Mouse (Mus musculus): ENCODE measurements around the gene Lima1.
"Not testable (repeated sequence)": the region's sequence is repeated elsewhere in the genome, so short reads cannot be mapped to it uniquely, and the experiment has no call there.

Lima1 gene

GRCm38 (mm10) chr15:99835191-99835590 lies 40.1 kb downstream of the Lima1 start:
- DNase-seq (ENCODE audit: low read depth, low spot score): no peak

- no peak for DNase-seq (ENCODE audit: low read depth, low spot score)
Measured at GRCm38 (mm10) chr15:99834681-99835080, 40.6 kb downstream of the Lima1 start.

- DNase-seq (ENCODE audit: low read depth, low spot score): no peak
Measured at GRCm38 (mm10) chr15:99833648-99834454, 41.4 kb downstream of the Lima1 start.

DNA sequence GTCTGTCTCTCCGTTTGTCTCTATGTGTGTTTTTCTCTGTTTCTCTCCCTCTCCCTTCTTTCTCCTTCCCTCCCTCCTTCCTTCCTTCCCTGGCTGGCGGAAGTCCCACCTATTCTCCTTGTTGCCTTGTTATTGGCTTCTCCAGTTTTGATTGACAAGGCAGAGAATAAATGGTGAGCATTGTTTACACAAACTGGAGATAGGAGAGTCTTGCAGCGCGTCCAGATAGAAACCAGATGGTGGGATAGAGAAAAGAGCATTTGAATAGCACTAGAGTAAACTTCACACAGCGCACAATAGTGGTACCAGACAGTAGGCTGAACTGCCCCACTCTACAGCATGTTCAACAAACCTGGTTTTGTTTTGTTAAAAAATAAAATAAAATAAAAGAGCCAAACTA lies 43.7 kb downstream of the Lima1 start:
- DNase-seq (ENCODE audit: low read depth, low spot score): peak; percentile 66

DNA sequence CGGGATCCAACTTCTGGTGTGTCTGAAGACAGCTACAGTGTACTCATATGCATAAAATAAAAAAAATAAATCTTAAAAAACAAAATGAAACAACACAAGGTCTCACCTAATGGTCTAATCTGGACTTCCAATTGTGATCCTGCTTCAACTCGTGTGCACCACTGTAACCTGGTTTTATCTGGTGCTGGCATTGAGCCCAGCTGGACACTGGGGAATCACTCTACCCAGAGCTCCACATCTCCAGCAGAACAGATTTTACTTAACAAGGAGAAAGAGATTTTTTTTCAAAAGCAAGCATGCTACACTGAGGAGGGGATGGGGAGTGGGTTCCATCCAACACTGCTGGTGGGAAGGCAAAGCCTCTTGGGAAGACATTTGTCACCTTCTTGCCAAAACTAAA lies 47.2 kb downstream of the Lima1 start:
- DNase-seq (ENCODE audit: low read depth, low spot score): no peak

- DNase-seq (ENCODE audit: low read depth, low spot score): no peak
Measured at GRCm38 (mm10) chr15:99826210-99826888, 48.9 kb downstream of the Lima1 start.

DNA sequence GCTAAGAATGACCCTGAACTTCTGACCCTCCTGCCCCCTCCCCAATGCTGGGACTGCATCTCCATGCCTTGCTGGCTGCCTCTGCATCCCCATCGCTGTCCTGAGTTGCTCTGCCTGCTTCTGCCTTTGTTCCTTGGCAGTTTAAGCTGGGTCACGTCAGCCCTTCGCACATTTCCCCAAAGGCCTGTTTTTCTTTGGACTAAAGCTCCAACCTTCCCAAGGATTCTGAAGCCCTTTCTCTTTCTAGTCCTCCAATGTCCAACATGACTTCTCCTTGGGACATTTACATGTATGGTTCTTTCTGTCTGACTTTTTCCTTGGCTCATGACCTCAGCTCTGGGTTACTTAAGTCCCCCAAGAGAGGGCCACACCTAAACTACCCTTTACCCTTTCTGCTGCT lies 50.0 kb downstream of the Lima1 start:
- no peak for DNase-seq (ENCODE audit: low read depth, low spot score)

GRCm38 (mm10) chr15:99823322-99823898 lies 51.8 kb downstream of the Lima1 start:
- DNase-seq (ENCODE audit: low read depth, low spot score): no peak

DNA sequence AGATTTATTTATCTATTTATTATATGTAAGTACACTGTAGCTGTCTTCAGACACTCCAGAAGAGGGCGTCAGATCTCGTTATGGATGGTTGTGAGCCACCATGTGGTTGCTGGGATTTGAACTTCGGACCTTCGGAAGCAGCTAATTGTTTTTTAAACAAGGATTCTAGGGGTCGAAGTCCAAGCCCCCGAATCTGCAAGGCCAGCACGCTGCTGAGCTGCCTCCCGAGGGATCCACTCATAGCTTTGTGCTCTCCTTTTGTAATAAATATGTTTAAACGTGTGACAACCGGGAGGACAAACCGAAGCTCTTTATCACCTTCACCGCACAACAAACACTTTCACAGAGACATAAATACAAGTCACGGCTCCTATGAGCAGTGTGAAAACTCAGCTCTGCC lies 52.8 kb downstream of the Lima1 start:
- DNase-seq (ENCODE audit: low read depth, low spot score): not testable (repeated sequence)

DNA sequence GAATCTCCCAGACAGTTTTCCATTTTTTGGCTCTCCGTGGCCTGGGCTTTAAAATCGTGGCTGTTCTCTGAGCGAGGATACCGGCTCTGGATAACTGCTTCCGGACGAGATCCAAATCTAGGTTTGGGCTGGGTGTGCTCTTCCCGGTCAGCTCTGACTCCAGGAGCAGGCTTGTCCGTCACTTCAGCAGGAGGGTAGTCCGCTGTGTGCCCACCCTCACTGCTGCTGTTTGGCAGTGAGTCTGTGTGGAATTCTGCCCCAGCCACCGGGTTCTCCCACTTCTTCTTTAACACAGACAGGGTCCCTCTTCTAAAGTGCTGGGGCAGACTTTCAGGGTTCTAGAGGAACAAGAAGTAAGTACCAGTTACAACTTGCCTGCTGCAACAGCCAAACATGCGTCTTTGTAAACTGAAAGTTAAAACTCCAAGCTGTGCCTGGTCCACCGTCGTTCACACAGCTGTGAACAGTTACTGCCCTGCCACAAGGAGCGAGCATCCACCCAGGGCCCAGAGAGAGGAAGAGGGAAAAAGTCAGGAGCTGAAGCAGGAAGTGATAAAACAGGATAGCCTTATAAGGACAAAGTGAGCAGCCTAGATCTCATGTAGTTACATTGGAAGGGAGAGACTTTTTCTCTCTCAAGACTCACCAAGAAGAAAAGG lies 55.5 kb downstream of the Lima1 start:
- peak; percentile 94 for DNase-seq (ENCODE audit: low read depth, low spot score)

GRCm38 (mm10) chr15:99819109-99819440 lies 56.2 kb downstream of the Lima1 start:
- DNase-seq (ENCODE audit: low read depth, low spot score): no peak

GRCm38 (mm10) chr15:99818321-99819108 lies 56.7 kb downstream of the Lima1 start:
- DNase-seq (ENCODE audit: low read depth, low spot score): peak; percentile 97

DNA sequence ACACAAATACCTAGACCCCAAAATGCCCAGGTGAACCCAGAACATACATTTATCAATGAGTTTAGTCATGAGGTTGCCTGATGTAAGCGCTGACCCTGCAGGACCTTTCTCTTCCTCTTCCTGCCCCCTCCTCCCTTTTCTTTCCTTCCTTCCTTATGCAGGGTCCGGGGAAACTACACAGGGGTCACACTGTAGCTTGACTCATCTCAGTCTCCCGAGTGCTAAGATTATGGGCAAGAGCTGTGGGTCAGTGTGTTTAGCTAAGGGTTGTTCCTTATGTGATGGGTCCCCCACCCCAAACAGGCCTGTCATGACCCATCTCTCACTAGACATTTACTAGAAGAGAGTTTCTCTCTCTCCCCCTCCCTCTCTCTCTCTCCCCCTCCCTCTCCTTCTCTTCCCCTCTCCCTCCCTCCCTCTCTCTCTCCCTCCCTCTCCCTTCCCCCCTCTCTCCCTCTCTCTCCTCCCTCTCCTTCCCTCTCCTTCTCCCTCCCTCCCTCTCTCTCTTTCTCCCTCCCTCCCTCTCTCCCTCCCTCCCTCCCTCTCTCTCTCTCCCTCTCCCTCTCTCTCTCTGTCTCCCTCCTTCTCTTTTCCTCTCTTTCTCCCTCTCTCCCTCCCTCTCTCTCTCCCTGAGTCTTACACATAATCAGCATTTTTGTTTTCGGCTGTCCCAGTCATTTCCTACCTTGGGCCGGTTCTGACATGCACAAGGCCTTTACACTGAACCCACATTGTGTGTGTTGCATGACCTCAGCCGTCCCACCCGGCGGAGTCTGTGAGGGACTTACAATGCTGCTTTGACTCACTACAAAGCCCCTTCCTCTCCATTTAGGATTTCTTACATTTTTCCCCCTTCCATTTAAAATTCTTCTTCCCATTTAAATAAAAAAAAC lies 57.7 kb downstream of the Lima1 start:
- peak; percentile 63 for DNase-seq (ENCODE audit: low read depth, low spot score)

- DNase-seq (ENCODE audit: low read depth, low spot score): no peak
Measured at GRCm38 (mm10) chr15:99815999-99816398, 59.3 kb downstream of the Lima1 start.

DNA sequence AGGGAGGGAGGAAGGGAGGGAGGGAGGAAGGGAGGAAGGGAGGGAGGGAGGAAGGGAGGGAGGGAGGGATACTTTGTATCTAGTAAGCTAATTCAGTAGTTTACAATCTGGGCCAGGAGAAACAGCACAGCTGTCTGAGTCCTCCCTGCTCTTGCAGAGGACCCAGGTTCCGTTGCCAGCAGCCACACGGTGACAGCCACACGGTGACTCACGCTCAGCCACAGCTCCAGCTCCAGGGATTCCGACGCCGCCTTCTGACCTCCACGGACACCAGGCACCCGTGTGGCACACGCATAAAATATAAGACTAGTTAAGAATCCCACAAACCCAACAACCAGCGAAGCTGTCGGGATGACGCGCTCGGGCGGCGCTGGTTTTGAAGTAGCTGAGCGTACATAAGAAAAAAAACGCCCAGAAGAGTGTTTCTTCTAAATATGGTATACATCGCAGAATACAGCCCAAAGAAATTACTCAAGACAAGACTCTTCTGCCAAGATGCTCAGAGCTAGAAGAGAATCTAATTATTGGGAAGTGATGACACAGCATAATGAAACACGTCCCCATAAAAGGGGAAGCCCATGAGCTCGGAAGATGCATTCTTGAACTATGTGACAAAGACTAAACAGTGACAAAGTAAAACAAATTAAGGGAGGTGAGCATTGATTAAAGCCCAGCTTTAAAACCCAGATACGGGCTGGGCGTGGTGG lies 60.5 kb downstream of the Lima1 start:
- DNase-seq (ENCODE audit: low read depth, low spot score): no peak

DNA sequence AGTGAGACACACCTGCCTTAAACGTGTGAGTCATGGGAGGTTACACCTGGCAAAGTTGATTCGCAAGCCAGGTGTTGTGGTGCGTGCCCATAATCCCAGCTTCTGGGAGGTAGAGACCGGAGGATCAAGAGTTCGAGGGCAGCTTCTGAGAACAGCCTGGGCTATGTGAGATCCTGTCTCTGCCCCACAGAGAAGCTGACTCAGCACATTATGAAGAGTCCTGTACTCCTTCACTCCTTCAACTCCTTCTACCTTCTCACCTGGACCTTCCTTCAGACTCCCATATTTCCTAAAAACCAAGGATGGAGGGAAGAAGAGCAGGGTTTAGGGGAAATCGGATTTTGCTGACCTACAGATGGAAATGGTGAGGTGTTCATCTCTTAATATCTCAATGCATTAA lies 61.6 kb downstream of the Lima1 start:
- no peak for DNase-seq (ENCODE audit: low read depth, low spot score)

GRCm38 (mm10) chr15:99812097-99812496 lies 63.2 kb downstream of the Lima1 start:
- DNase-seq (ENCODE audit: low read depth, low spot score): no peak

- no peak for DNase-seq (ENCODE audit: low read depth, low spot score)
Measured at GRCm38 (mm10) chr15:99807776-99808735, 67.2 kb downstream of the Lima1 start.

- DNase-seq (ENCODE audit: low read depth, low spot score): peak; percentile 61
Measured at GRCm38 (mm10) chr15:99806171-99806570, 69.1 kb downstream of the Lima1 start.

Data from 3T3-L1 (cell line).